Mouse (Mus musculus) neural tube, embryonic 13.5 days (tissue): ENCODE measurements at regions not wholly inside any gene's neighbourhood (a gene's known extent, or its start where the extent isn't known, plus 50 kb on each side); places are given as distances from the start of the nearest gene placed in this dataset.

Source experiments
- ATAC-seq: fragments of 200-750 bp; cut with Nextera tagmentation; 2 replicates; pipeline ENCODE4 v1.8.0; 2017; ENCODE audit warnings: low read depth, mild to moderate bottlenecking, moderate TSS enrichment, moderate library complexity
- H3K27ac ChIP-seq: fragments of 300-500 bp; sonication (generic); replicated peaks from 2 replicates; pipeline ENCODE4 v1.5.1; 2015; ENCODE audit warnings: moderate library complexity, mild to moderate bottlenecking, inconsistent platforms
- H3K27me3 ChIP-seq: fragments of 300-500 bp; sonication (generic); 2 replicates; pipeline ENCODE4 v1.6.1; 2015; ENCODE audit warnings: mild to moderate bottlenecking, inconsistent platforms
- H3K36me3 ChIP-seq: fragments of 300-500 bp; sonication (generic); 2 replicates; pipeline ENCODE4 v1.6.1; 2015; ENCODE audit warnings: mild to moderate bottlenecking, inconsistent platforms
- H3K4me1 ChIP-seq: fragments of 300-500 bp; sonication (generic); replicated peaks from 2 replicates; pipeline ENCODE4 v1.6.1; 2015; ENCODE audit warnings: inconsistent platforms
- H3K4me2 ChIP-seq: fragments of 300-500 bp; sonication (generic); 2 replicates; pipeline ENCODE4 v1.6.1; 2015; ENCODE audit warnings: inconsistent platforms, mild to moderate bottlenecking, moderate library complexity
- H3K4me3 ChIP-seq: fragments of 300-500 bp; sonication (generic); 2 replicates; pipeline ENCODE4 v1.5.1; 2015; ENCODE audit warnings: mild to moderate bottlenecking, inconsistent platforms
- H3K9ac ChIP-seq: fragments of 300-500 bp; sonication (generic); 2 replicates; pipeline ENCODE4 v1.6.1; 2015; ENCODE audit warnings: moderate library complexity, mild to moderate bottlenecking, inconsistent platforms
- H3K9me3 ChIP-seq: fragments of 300-500 bp; sonication (generic); 2 replicates; pipeline ENCODE4 v1.6.1; 2016; ENCODE audit warnings: inconsistent platforms
- WGBS: fragments of 180-500 bp; shearing (Covaris S2); methylation state at CpG from one replicate; pipeline ENCODE4 v1.1.7; 2015; 5-methylcytosine and 5-hydroxymethylcytosine counted together

- H3K36me3 ChIP-seq = no peaks in the 10 kb centered on the region
- no peaks in the 10 kb centered on the region for H3K9me3 ChIP-seq
- H3K9ac ChIP-seq = no peak overlapping the region
- no peaks in the 10 kb centered on the region for H3K4me1 ChIP-seq
- H3K27ac ChIP-seq = no peak overlapping the region
- WGBS = 69% methylated on average over 2 of the region's 2 CpGs
- H3K27me3 ChIP-seq = no peaks in the 10 kb centered on the region
- ATAC-seq = no peak
- no peak overlapping the region for H3K4me2 ChIP-seq
- no peak overlapping the region for H3K4me3 ChIP-seq
Measured at GRCm38 (mm10) chr5:76055849-76056248, 77.6 kb upstream of the Kdr start.

- no peak overlapping the region for H3K27ac ChIP-seq
- WGBS = 98% methylated on average over 1 of the region's 1 CpGs
- no peak overlapping the region for H3K9ac ChIP-seq
- no peak for ATAC-seq
- H3K4me2 ChIP-seq = no peak overlapping the region
- H3K4me3 ChIP-seq = no peak overlapping the region
- H3K36me3 ChIP-seq = no peaks in the 10 kb centered on the region
- no peaks in the 10 kb centered on the region for H3K4me1 ChIP-seq
- H3K27me3 ChIP-seq = no peaks in the 10 kb centered on the region
- no peaks in the 10 kb centered on the region for H3K9me3 ChIP-seq
Measured at GRCm38 (mm10) chr5:76052782-76053181, 74.5 kb upstream of the Kdr start.

GRCm38 (mm10) chr5:76051658-76052057 lies 73.4 kb upstream of the Kdr start:
- no peak for ATAC-seq
- Histone ChIP-seq H3K4me1 (no peaks in the 10 kb centered on the region), H3K4me2 (no peak overlapping the region), H3K27me3 (no peaks in the 10 kb centered on the region), H3K36me3 (no peaks in the 10 kb centered on the region), H3K27ac (no peak overlapping the region), H3K4me3 (no peak overlapping the region), H3K9me3 (no peaks in the 10 kb centered on the region), H3K9ac (no peak overlapping the region)
- WGBS = 87% methylated on average over 2 of the region's 2 CpGs

- H3K4me1 ChIP-seq = no peaks in the 10 kb centered on the region
- no peak overlapping the region for H3K9ac ChIP-seq
- no peaks in the 10 kb centered on the region for H3K36me3 ChIP-seq
- WGBS = 84% methylated on average over 9 of the region's 9 CpGs
- H3K4me2 ChIP-seq = no peak overlapping the region
- H3K4me3 ChIP-seq = no peak overlapping the region
- no peak for ATAC-seq
- no peaks in the 10 kb centered on the region for H3K9me3 ChIP-seq
- H3K27me3 ChIP-seq = no peaks in the 10 kb centered on the region
- no peak overlapping the region for H3K27ac ChIP-seq
Measured at GRCm38 (mm10) chr5:76048103-76048874, 70.0 kb upstream of the Kdr start.

GRCm38 (mm10) chr5:76043521-76044510 lies 65.6 kb upstream of the Kdr start:
- 80% methylated on average over 14 of the region's 14 CpGs for WGBS
- Histone ChIP-seq H3K4me3 (no peak overlapping the region), H3K4me1 (no peaks in the 10 kb centered on the region), H3K9ac (no peak overlapping the region), H3K4me2 (no peak overlapping the region), H3K9me3 (peaks cover 8% of the 10 kb centered on the region; the same call in 1 of the 2 replicates), H3K27me3 (no peaks in the 10 kb centered on the region), H3K36me3 (no peaks in the 10 kb centered on the region), H3K27ac (no peak overlapping the region)
- ATAC-seq = no peak

GRCm38 (mm10) chr5:76040454-76041203 lies 62.4 kb upstream of the Kdr start:
- Histone ChIP-seq H3K27ac (no peak overlapping the region), H3K27me3 (no peaks in the 10 kb centered on the region), H3K4me3 (no peak overlapping the region), H3K4me1 (no peaks in the 10 kb centered on the region), H3K9ac (no peak overlapping the region), H3K36me3 (no peaks in the 10 kb centered on the region), H3K9me3 (peaks cover 12% of the 10 kb centered on the region; the same call in 1 of the 2 replicates), H3K4me2 (no peak overlapping the region)
- WGBS = 67% methylated on average over 10 of the region's 10 CpGs
- ATAC-seq = no peak

- no peaks in the 10 kb centered on the region for H3K36me3 ChIP-seq
- no peaks in the 10 kb centered on the region for H3K4me1 ChIP-seq
- H3K27ac ChIP-seq = no peak overlapping the region
- no peaks in the 10 kb centered on the region for H3K9me3 ChIP-seq
- no peak overlapping the region for H3K4me3 ChIP-seq
- no peaks in the 10 kb centered on the region for H3K27me3 ChIP-seq
- H3K9ac ChIP-seq = no peak overlapping the region
- no peak overlapping the region for H3K4me2 ChIP-seq
- no peak for ATAC-seq
- WGBS = 35% methylated on average over 4 of the region's 4 CpGs
Measured at GRCm38 (mm10) chr5:76028729-76029128, 50.5 kb upstream of the Kdr start.
